Mouse (Mus musculus) stomach, embryonic 14.5 days (tissue): ENCODE data around the gene Myrfl. TPM values are rescaled to one million over a fixed set of nuclear protein-coding genes. Genes with fewer than 3 reads are reported as not detected.

Source experiments
- ATAC-seq: fragments of 200-750 bp; cut with Nextera tagmentation; 2 replicates; pipeline ENCODE4 v1.8.0; 2017; ENCODE audit warnings: low read depth, moderate TSS enrichment; ENCODE audit not compliant: insufficient number of reproducible peaks, insufficient read depth, low FRiP score
- H3K27ac ChIP-seq: fragments of 300-500 bp; sonication (generic); 2 replicates; pipeline ENCODE4 v1.5.1; 2014; ENCODE audit warnings: mild to moderate bottlenecking, low read length, moderate library complexity, mixed read lengths
- H3K27me3 ChIP-seq: fragments of 300-500 bp; sonication (generic); 2 replicates; pipeline ENCODE4 v1.6.1; 2014; ENCODE audit warnings: low read length, control low read depth, mixed read lengths; ENCODE audit not compliant: control insufficient read depth, insufficient read depth
- H3K36me3 ChIP-seq: fragments of 300-500 bp; sonication (generic); 2 replicates; pipeline ENCODE4 v1.6.1; 2014; ENCODE audit warnings: mild to moderate bottlenecking, control low read depth, low read length, moderate library complexity, mixed read lengths; ENCODE audit not compliant: control insufficient read depth, insufficient read depth
- H3K4me1 ChIP-seq: fragments of 300-500 bp; sonication (generic); 2 replicates; pipeline ENCODE4 v1.6.1; 2014; ENCODE audit warnings: low read length, control low read depth, mixed read lengths; ENCODE audit not compliant: control insufficient read depth, insufficient read depth
- H3K4me2 ChIP-seq: fragments of 300-500 bp; sonication (generic); replicated peaks from 2 replicates; pipeline ENCODE4 v1.6.1; 2014; ENCODE audit warnings: low read depth, low read length, control low read depth
- H3K4me3 ChIP-seq: fragments of 300-500 bp; sonication (generic); 2 replicates; pipeline ENCODE4 v1.5.1; 2014; ENCODE audit warnings: low read depth, low read length, control low read depth
- H3K9ac ChIP-seq: fragments of 300-500 bp; sonication (generic); replicated peaks from 2 replicates; pipeline ENCODE4 v1.6.1; 2014; ENCODE audit warnings: low read depth, mild to moderate bottlenecking, control low read depth, low read length, moderate library complexity, mixed read lengths
- H3K9me3 ChIP-seq: fragments of 300-500 bp; sonication (generic); 2 replicates; pipeline ENCODE4 v1.6.1; 2016; ENCODE audit warnings: low read depth, low read length, control low read depth; ENCODE audit not compliant: control insufficient read depth
- WGBS: fragments of 180-500 bp; shearing (Covaris S2); extraction: QIAGEN DNeasy Blood & Tissue Kit; methylation state at CpG from one replicate; pipeline ENCODE4 v1.1.7; 2014; 5-methylcytosine and 5-hydroxymethylcytosine counted together
- polyA plus RNA-seq: library from polyadenylated mRNA; unstranded; fragments of >200 nt; fragmentation: Nextera tagmentation; extraction: Ambion mirVana; gene quantifications from 2 replicates; pipeline ENCODE4 v1.2.1, GENCODE M21; 2014

Myrfl gene
- polyA plus RNA-seq, 1 experiment from 2014 or later: 0.20 TPM

GRCm38 (mm10) chr10:116771215-116771935 lies 125.3 kb downstream of the Myrfl start:
- Histone ChIP-seq H3K9me3 (no peaks in the 10 kb centered on the region), H3K27ac (no peak overlapping the region), H3K36me3 (no peaks in the 10 kb centered on the region), H3K4me2 (no peak overlapping the region), H3K9ac (no peak overlapping the region), H3K4me3 (no peak overlapping the region), H3K4me1 (peaks cover 11% of the 10 kb centered on the region; the same call in 1 of the 2 replicates), H3K27me3 (no peaks in the 10 kb centered on the region)
- WGBS: 69% methylated on average over 21 of the region's 21 CpGs
- ATAC-seq: no peak

GRCm38 (mm10) chr10:116768642-116769041 lies 128.1 kb downstream of the Myrfl start:
- Histone ChIP-seq H3K36me3 (no peaks in the 10 kb centered on the region), H3K4me2 (no peak overlapping the region), H3K4me1 (peaks cover 11% of the 10 kb centered on the region; the same call in 1 of the 2 replicates), H3K4me3 (no peak overlapping the region), H3K27ac (no peak overlapping the region), H3K9ac (no peak overlapping the region), H3K9me3 (no peaks in the 10 kb centered on the region), H3K27me3 (no peaks in the 10 kb centered on the region)
- WGBS: 44% methylated on average over 13 of the region's 13 CpGs
- no peak for ATAC-seq

- no peak overlapping the region for H3K4me3 ChIP-seq
- H3K4me1 ChIP-seq: peaks cover 11% of the 10 kb centered on the region; the same call in 1 of the 2 replicates
- no peak overlapping the region for H3K9ac ChIP-seq
- H3K36me3 ChIP-seq: no peaks in the 10 kb centered on the region
- no peaks in the 10 kb centered on the region for H3K9me3 ChIP-seq
- H3K27ac ChIP-seq: no peak overlapping the region
- no peak overlapping the region for H3K4me2 ChIP-seq
- WGBS: 82% methylated on average over 6 of the region's 6 CpGs
- no peaks in the 10 kb centered on the region for H3K27me3 ChIP-seq
- no peak for ATAC-seq
Measured at GRCm38 (mm10) chr10:116766525-116766924, 130.2 kb downstream of the Myrfl start.

GRCm38 (mm10) chr10:116761476-116762068 lies 135.1 kb downstream of the Myrfl start:
- ATAC-seq: no peak
- no peak overlapping the region for H3K27ac ChIP-seq
- 36% methylated on average over 4 of the region's 4 CpGs for WGBS
- no peak overlapping the region for H3K4me3 ChIP-seq
- no peaks in the 10 kb centered on the region for H3K27me3 ChIP-seq
- H3K4me2 ChIP-seq: no peak overlapping the region
- no peaks in the 10 kb centered on the region for H3K9me3 ChIP-seq
- no peaks in the 10 kb centered on the region for H3K4me1 ChIP-seq
- H3K9ac ChIP-seq: no peak overlapping the region
- no peaks in the 10 kb centered on the region for H3K36me3 ChIP-seq

GRCm38 (mm10) chr10:116760561-116760960 lies 136.2 kb downstream of the Myrfl start:
- no peak for ATAC-seq
- no peak overlapping the region for H3K27ac ChIP-seq
- no peaks in the 10 kb centered on the region for H3K9me3 ChIP-seq
- WGBS: 79% methylated on average over 14 of the region's 14 CpGs
- no peaks in the 10 kb centered on the region for H3K27me3 ChIP-seq
- no peak overlapping the region for H3K9ac ChIP-seq
- H3K36me3 ChIP-seq: no peaks in the 10 kb centered on the region
- H3K4me2 ChIP-seq: no peak overlapping the region
- H3K4me1 ChIP-seq: 0 out of 2 replicates have a peak, but pooled peaks cover 3% of the 10 kb centered on the region
- no peak overlapping the region for H3K4me3 ChIP-seq

- WGBS: 93% methylated on average over 4 of the region's 4 CpGs
- no peak overlapping the region for H3K4me2 ChIP-seq
- no peaks in the 10 kb centered on the region for H3K9me3 ChIP-seq
- no peaks in the 10 kb centered on the region for H3K36me3 ChIP-seq
- H3K27me3 ChIP-seq: no peaks in the 10 kb centered on the region
- H3K4me1 ChIP-seq: 0 out of 2 replicates have a peak, but pooled peaks cover 3% of the 10 kb centered on the region
- H3K27ac ChIP-seq: no peak overlapping the region
- ATAC-seq: no peak
- no peak overlapping the region for H3K9ac ChIP-seq
- H3K4me3 ChIP-seq: no peak overlapping the region
Measured at GRCm38 (mm10) chr10:116759816-116760215, 136.9 kb downstream of the Myrfl start.

- no peak overlapping the region for H3K27ac ChIP-seq
- ATAC-seq: no peak
- no peak overlapping the region for H3K9ac ChIP-seq
- H3K9me3 ChIP-seq: no peaks in the 10 kb centered on the region
- H3K36me3 ChIP-seq: no peaks in the 10 kb centered on the region
- H3K27me3 ChIP-seq: no peaks in the 10 kb centered on the region
- no peak overlapping the region for H3K4me2 ChIP-seq
- H3K4me1 ChIP-seq: 0 out of 2 replicates have a peak, but pooled peaks cover 3% of the 10 kb centered on the region
- no peak overlapping the region for H3K4me3 ChIP-seq
- WGBS: 49% methylated on average over 10 of the region's 10 CpGs
Measured at GRCm38 (mm10) chr10:116755881-116756581, 140.7 kb downstream of the Myrfl start.

- no peak for ATAC-seq
- no peak overlapping the region for H3K4me2 ChIP-seq
- 78% methylated on average over 11 of the region's 11 CpGs for WGBS
Measured at GRCm38 (mm10) chr10:116754940-116755339, 141.8 kb downstream of the Myrfl start.

More at GRCm38 (mm10) chr10:116754940-116755339, 141.8 kb downstream of the Myrfl start:
- H3K4me1 ChIP-seq: 0 out of 2 replicates have a peak, but pooled peaks cover 3% of the 10 kb centered on the region
- H3K27ac ChIP-seq: no peak overlapping the region
- H3K36me3 ChIP-seq: no peaks in the 10 kb centered on the region
- H3K9ac ChIP-seq: no peak overlapping the region
- no peaks in the 10 kb centered on the region for H3K9me3 ChIP-seq
- H3K4me3 ChIP-seq: no peak overlapping the region
- H3K27me3 ChIP-seq: no peaks in the 10 kb centered on the region
